Comparison of ENCODE assay signal across 16 mouse cellular contexts in the genomic region with DNA sequence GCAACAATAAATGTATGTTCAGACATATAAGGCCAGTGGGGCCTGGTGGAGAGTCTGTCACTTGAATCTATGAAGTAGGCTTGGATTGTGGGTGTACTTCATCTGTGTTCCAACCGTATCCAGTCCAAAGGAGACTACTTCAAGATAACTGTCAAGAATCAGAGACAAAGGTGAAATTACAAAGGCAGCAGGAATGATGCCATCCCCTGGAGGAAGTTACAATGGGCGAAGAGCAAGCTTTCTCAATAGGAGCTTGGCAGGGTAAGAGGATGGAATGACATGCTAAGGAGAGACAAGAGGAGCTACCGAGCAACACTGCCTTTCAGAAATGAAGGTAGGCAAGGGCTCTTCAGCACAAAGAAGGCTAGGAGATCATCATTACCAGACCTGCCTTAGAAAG.
"Had no signal": no experiment of that assay in that cellular context is flagged by ENCODE, and none has a peak within 500 bp of the region (broad histone marks: within the 10 kb centered on the region; RNA-seq: fewer than 3 reads in every experiment).

No protein-coding gene starts in this region.

- DNase-seq: heart, postnatal 10 days; heart, postnatal 14 days; heart, postnatal 36 days; heart, postnatal 4 days; kidney, adult 11 months; kidney, adult 18-20 months; kidney, adult 2 months; kidney, adult 8-10 months; kidney, adult 9 months; kidney, postnatal 10 days; kidney, postnatal 14 days; kidney, postnatal 25 days; kidney, postnatal 36 days; kidney, postnatal 4 days; layer of hippocampus, adult 9-11 months; layer of hippocampus, postnatal 36 days had no signal
